Mouse (Mus musculus): Measurements from ENCODE around the gene Lyzl6.
"Not testable (repeated sequence)": the region's sequence is repeated elsewhere in the genome, so short reads cannot be mapped to it uniquely, and the experiment has no call there.

Lyzl6 gene

GRCm38 (mm10) chr11:103638790-103639189 is at the start of gene Lyzl6:
Gene Lyzl6, minus strand, starts transcription at chr11:103638890.
- in situ Hi-C loops (cut with MboI): no loop called here

- in situ Hi-C loops (cut with MboI): no loop called here
Observed at GRCm38 (mm10) chr11:103686706-103687105, 48.0 kb upstream of the Lyzl6 start.

- in situ Hi-C loops (cut with MboI): no loop called here
Observed at GRCm38 (mm10) chr11:103685261-103685736, 46.6 kb upstream of the Lyzl6 start.

- in situ Hi-C loops (cut with MboI): no loop called here
Observed at GRCm38 (mm10) chr11:103683667-103684334, 45.1 kb upstream of the Lyzl6 start.

GRCm38 (mm10) chr11:103677042-103677441 is 38.4 kb upstream of the Lyzl6 start:
- in situ Hi-C loops (cut with MboI): not testable (repeated sequence)

DNA sequence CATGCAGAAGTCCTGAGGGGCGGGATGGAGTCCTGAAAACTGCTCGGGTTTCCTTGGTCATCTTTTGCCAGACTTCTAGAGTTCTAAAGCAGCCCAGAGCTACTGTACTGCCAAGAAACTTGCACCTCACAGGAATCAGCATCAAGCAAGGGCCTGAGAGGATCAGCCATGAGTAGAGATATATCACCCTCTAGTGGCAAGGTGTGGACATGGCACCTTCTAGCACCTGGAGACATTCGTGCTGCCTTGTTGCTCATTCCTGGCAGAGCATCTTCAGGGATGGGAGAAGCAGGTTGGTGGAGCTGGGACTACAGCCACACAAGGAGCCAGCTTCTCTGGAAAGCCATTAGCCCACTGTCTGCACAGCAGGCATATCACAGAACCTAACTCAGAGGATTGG is 36.9 kb upstream of the Lyzl6 start:
- in situ Hi-C loops (cut with MboI): no loop called here

DNA sequence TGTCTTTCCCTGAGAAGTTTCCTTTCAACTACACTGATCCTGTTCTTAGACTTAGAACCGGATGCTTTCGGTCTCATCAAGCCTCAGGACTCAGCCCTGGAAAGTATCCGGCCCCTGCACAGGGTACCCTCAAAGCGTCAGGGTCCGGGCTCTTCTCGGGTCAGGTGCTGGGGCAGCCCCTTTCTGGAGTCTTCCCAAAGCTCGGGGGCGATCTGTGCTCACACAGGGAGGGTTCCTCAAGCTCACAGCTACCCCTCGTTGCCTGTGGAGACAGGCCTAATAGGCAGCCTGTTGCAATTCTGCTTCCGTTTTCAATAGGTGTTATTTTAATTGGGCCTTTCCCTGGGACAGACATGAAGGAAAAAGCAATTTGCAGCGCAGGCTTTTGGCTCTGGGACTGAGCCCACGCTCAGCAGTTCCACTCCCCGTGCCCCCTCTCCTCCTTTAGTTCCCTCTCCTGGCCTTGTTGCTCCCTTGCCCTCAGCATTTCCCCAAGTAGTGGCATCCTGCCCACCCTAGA is 28.3 kb upstream of the Lyzl6 start:
- in situ Hi-C loops (cut with MboI): no loop called here

- in situ Hi-C loops (cut with MboI): no loop called here
Observed at GRCm38 (mm10) chr11:103666181-103666906, 27.7 kb upstream of the Lyzl6 start.

GRCm38 (mm10) chr11:103665695-103666094 is 27.0 kb upstream of the Lyzl6 start:
- in situ Hi-C loops (cut with MboI): no loop called here

DNA sequence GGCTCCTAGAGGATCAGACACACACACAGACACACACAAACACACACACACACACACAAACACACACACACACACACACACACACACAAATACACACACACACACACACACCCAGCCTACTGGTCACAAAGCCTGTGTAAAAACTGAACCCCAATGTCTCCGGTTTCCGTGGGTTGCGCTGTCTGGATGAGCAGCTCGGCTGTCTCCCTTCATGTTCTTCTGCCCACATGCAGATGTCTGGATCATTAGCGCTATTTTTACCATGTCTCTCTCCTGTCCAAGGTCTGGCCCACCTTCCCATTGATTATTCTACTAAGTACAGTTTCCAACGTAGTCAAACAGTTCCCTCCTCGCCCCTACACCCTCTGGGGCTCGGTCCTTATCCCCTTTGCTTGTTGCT is 24.4 kb upstream of the Lyzl6 start:
- in situ Hi-C loops (cut with MboI): no loop called here

GRCm38 (mm10) chr11:103662546-103662945 is 23.9 kb upstream of the Lyzl6 start:
- in situ Hi-C loops (cut with MboI): no loop called here

- in situ Hi-C loops (cut with MboI): no loop called here
Observed at GRCm38 (mm10) chr11:103661863-103662262, 23.2 kb upstream of the Lyzl6 start.

DNA sequence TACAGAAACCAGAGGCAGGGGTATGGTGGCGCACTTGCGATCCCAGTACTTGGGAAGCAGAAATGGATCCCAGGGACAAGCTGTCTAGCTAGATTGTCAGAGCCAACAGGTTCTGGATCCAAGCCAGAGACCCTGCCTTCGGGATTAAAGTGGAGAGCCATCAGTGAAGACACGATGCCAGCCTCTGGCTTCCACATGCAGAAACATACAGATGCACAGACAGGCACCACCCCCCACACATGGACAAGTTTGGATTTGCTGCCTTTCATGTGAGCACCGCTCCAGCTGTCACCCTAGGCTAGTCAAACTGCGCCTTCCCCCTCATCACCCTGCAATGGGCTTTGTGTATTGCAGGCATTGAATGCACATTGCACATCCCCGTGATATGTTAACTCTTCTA is 19.5 kb upstream of the Lyzl6 start:
- in situ Hi-C loops (cut with MboI): no loop called here

GRCm38 (mm10) chr11:103656520-103656919 is 17.8 kb upstream of the Lyzl6 start:
- in situ Hi-C loops (cut with MboI): no loop called here

DNA sequence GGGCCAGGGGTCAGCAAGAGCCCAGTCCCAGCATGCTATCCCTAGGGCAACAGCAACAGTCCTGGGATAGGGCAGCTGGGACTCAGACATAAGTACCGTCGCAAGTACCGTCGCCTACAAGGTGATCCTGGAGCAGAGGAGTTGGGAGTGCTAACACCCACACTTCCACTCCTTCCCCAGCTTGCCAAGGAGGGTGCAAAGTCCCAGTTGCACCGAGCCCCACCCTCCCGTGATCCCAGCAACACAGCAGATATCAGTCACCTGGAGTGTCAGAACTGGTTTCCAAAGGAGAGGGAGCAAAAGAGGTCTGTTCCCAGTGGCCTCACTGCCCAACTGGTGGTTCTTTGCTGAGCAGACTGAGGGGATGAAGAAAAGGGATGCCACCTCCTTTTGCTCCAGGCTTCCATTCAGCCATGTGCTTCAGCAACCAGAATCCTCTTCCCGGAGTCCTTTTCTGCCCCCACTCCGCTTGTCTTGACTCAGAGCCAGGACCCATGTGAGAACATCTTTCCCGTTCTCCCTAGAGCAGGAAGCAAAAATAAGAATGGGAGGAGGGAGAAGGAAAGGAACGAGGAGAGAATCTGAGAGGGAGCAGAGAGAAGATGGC is 14.8 kb upstream of the Lyzl6 start:
- in situ Hi-C loops (cut with MboI): no loop called here

- in situ Hi-C loops (cut with MboI): no loop called here
Observed at GRCm38 (mm10) chr11:103651426-103651825, 12.7 kb upstream of the Lyzl6 start.

DNA sequence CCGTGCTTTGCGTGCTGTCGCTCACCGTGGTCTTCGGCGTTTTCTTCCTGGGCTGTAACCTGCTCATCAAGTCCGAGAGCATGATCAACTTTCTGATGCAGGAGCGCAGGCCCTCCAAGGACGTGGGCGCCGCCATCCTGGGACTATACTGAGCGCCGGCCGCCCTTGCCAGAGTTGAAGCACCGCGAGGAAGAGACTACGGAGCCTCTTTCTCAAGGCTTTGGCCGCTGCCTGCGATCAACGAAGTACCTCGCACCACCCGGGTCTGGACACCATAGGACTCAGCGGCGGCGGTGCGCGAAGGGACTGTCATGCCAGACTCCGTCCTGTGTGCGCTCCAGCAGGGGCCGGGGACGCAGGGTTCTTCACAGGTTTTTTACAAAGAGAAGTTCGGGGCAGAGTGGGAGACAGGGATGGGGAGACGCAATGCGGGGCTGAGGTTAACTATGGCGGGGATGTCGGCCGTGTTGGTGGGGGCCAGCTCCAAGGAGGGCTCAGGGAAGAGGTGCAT is 11.3 kb upstream of the Lyzl6 start:
- in situ Hi-C loops (cut with MboI): no loop called here

DNA sequence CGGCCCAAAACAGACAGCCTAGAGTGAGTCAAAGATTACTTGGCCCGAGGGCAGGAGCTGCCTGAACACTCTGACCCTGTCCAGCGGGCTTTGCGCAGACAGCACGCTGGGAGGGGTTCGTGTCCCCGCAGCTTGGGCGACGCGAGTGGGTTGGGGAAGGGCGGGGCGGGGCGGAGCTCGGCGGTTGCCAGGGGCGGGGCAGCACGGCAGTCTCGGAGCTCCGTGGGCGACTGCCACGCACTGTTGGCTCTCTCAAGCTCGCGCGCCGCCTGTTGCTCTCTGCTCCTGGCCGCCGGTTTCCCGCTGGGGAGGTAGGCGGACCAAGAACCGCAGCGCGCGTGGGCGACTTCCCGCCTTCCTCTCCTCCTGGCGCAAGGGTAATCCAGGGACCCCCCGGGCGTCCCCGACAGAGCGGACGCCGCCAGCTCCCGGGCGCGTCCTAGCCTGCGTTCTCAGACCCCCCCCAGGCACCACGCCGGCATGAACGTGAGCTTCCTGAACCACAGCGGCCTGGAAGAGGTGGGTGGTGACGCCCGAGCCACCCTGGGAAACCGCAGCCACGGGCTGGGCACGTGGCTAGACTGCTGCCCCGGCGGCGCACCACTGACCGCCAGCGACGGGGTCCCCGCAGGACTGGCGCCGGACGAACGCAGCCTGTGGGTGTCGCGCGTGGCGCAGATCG is 10.8 kb upstream of the Lyzl6 start, which contains the start of gene Rprml:
Gene Rprml, plus strand, starts transcription at position 270 of the 682 bp plus-strand sequence.
- in situ Hi-C loops (cut with MboI): no loop called here

DNA sequence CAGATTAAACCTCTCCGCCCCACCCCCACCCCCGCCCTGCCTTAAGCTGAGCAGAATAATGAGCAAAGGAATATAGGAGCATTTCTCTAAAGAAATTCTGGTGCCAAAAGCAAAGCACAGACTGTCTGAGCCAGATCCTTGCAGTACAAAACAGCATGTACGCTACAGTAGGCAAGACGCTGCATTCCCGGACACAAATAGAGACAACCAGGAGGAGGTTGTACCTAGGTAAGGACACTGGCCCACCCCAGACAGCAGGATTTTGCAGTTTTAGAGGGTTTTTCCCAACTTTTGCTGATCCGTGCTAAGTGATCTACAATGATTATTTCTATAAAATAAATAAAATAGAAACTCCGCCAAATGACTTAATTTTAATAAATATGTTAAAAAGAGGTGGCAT is 10.0 kb upstream of the Lyzl6 start:
- in situ Hi-C loops (cut with MboI): no loop called here

- in situ Hi-C loops (cut with MboI): no loop called here
Observed at GRCm38 (mm10) chr11:103647921-103648620, 9.4 kb upstream of the Lyzl6 start.

DNA sequence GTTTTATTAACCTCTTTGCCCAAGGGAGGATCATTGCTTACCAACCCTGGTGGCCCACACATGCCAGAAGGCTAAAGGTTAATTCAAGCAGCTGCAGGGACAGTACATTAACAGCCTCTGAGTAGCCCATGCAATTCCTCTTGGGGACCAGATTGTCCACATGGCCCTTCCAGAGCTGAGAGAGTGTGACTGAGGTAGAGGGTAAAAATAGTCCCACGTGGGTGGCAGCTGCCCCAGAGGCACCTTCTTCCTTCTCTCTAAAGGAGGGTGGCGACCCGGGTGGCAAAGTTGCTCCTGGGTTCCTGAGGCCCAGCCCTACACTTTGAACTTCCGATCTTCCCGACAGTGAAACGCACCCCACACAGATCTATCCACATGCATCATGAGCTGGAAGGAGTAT is 7.6 kb upstream of the Lyzl6 start:
- in situ Hi-C loops (cut with MboI): no loop called here

Data from mature B cell (primary cell).